Mouse (Mus musculus) liver, embryonic 11.5 days (tissue): Measurements from ENCODE around the gene Ralgapa1. TPM values are rescaled to one million over a fixed set of nuclear protein-coding genes. Genes with fewer than 3 reads are reported as not detected.
"Not testable (repeated sequence)": the region's sequence is repeated elsewhere in the genome, so short reads cannot be mapped to it uniquely, and the experiment has no call there.

Source experiments
- ATAC-seq: fragments of 200-750 bp; cut with Nextera tagmentation; replicated peaks from 2 replicates; pipeline ENCODE4 v1.8.0; 2017; ENCODE audit warnings: moderate number of reproducible peaks, mild to moderate bottlenecking, moderate TSS enrichment, moderate library complexity; ENCODE audit not compliant: low FRiP score
- DNase-seq: peaks from one replicate; pipeline ENCODE4 v3.0.0-alpha.2; 2017; ENCODE audit warnings: low spot score
- H3K27ac ChIP-seq: fragments of 300-500 bp; sonication (generic); 2 replicates; pipeline ENCODE4 v1.5.1; 2014; ENCODE audit warnings: mild to moderate bottlenecking, low read depth, low read length, control low read depth
- H3K27me3 ChIP-seq: fragments of 300-500 bp; sonication (generic); replicated peaks from 2 replicates; pipeline ENCODE4 v1.6.1; 2014; ENCODE audit warnings: low read length, mixed read lengths; ENCODE audit not compliant: control insufficient read depth, insufficient read depth
- H3K36me3 ChIP-seq: fragments of 300-500 bp; sonication (generic); 2 replicates; pipeline ENCODE4 v1.6.1; 2014; ENCODE audit warnings: mild to moderate bottlenecking, low read length, moderate library complexity, mixed read lengths; ENCODE audit not compliant: control insufficient read depth, insufficient read depth
- H3K4me1 ChIP-seq: fragments of 300-500 bp; sonication (generic); replicated peaks from 2 replicates; pipeline ENCODE4 v1.6.1; 2014; ENCODE audit warnings: low read length, mixed read lengths; ENCODE audit not compliant: control insufficient read depth, insufficient read depth
- H3K4me2 ChIP-seq: fragments of 300-500 bp; sonication (generic); 2 replicates; pipeline ENCODE4 v1.6.1; 2014; ENCODE audit warnings: mild to moderate bottlenecking, control low read depth, moderate library complexity
- H3K4me3 ChIP-seq: fragments of 300-500 bp; sonication (generic); 2 replicates; pipeline ENCODE4 v1.5.1; 2014; ENCODE audit warnings: low read depth, low read length, control low read depth
- H3K9ac ChIP-seq: fragments of 300-500 bp; sonication (generic); 2 replicates; pipeline ENCODE4 v1.6.1; 2014; ENCODE audit warnings: low read depth, low read length, control low read depth
- H3K9me3 ChIP-seq: fragments of 300-500 bp; sonication (generic); 2 replicates; pipeline ENCODE4 v1.6.1; 2016; ENCODE audit warnings: low read length, inconsistent platforms, mixed read lengths; ENCODE audit not compliant: control insufficient read depth
- WGBS: fragments of 180-500 bp; shearing (Covaris S2); extraction: QIAGEN DNeasy Blood & Tissue Kit; methylation state at CpG from one replicate; pipeline ENCODE4 v1.1.7; 2014; 5-methylcytosine and 5-hydroxymethylcytosine counted together
- polyA plus RNA-seq: library from polyadenylated mRNA; unstranded; fragments of >200 nt; fragmentation: Nextera tagmentation; extraction: Ambion mirVana; gene quantifications from 2 replicates; pipeline ENCODE4 v1.2.1, GENCODE M21; 2014

Gene Ralgapa1
- polyA plus RNA-seq, 1 experiment from 2014 or later, result 12.3 TPM

DNA sequence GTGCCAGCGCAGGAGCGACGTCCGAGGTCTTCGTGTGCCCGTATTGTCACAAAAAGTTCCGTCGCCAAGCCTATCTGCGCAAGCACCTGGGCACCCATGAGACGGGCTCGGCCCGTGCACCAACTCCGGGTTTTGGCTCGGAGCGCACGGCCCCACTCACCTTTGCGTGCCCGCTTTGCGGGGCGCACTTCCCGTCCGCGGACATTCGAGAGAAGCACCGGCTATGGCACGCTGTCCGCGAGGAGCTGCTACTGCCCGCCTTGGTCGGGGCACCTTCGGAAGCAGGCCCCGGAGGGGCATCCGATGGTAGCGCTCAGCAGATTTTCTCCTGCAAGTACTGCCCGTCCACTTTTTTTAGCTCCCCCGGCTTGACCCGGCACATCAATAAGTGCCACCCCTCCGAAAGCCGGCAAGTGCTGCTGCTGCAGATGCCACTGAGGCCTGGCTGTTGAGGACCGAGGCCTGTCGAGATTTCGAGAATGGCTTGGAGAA, 220.4 kb downstream of the Ralgapa1 start:
- H3K9ac ChIP-seq, result no peak overlapping the region
- DNase-seq, result no peak
- no peak overlapping the region for H3K27ac ChIP-seq
- no peaks in the 10 kb centered on the region for H3K9me3 ChIP-seq
- H3K4me3 ChIP-seq, result peak overlapping the region; percentile 52; the same call in 1 of the 2 replicates
- peak; percentile 37; the same call in 1 of the 2 replicates for ATAC-seq
- peaks cover 12% of the 10 kb centered on the region for H3K4me1 ChIP-seq
- peaks cover 47% of the 10 kb centered on the region for H3K27me3 ChIP-seq
- H3K4me2 ChIP-seq, result peak overlapping the region; percentile 89
- H3K36me3 ChIP-seq, result no peaks in the 10 kb centered on the region
- 7% methylated on average over 42 of the region's 42 CpGs for WGBS

- Histone ChIP-seq H3K4me2 (peak overlapping the region; percentile 89), H3K27me3 (peaks cover 47% of the 10 kb centered on the region), H3K27ac (no peak overlapping the region), H3K9ac (no peak overlapping the region), H3K4me3 (peak overlapping the region; percentile 52), H3K9me3 (no peaks in the 10 kb centered on the region), H3K4me1 (peaks cover 12% of the 10 kb centered on the region), H3K36me3 (no peaks in the 10 kb centered on the region)
- whole genome bisulfite sequencing, result 2% methylated on average over 102 of the region's 109 CpGs
- peak; percentile 78 for ATAC-seq
- DNase-seq, result peak; percentile 85
These were observed 221.1 kb downstream of the Ralgapa1 start for GRCm38 (mm10) chr12:55599639-55600502.

DNA sequence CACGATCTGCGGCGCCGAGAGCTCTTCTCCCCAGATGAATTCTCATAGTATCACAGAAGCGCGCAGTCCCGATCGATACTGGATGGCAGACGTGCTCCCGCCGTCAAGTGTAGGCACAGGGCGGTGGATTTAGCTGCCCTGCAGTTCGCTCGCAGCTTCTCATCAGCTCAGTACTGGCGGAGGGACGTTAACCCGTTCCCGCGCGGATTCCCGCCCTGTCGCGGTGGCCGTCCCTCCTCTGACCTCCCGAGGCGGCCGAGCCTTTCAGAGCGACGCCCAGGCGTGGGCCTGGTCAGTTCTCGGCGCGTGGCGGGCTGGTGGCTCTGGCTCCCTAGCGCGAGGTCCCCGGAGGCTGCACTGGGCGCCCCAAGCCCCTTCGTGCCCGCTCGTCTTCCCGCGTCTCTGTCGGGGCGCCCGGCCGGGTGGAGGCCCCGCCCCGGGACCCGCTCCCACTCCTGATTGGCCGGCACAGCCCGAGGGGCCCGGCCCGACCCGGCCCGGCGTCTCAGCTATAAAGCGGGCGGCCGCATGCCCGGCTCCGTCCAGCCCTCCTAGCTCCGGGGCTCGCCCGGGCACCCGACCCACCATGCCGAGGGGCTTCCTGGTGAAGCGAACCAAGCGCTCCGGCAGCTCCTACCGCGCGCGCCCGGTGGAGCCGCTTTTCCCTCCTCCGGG, 221.9 kb downstream of the Ralgapa1 start, which contains the start of gene Insm2:
Insm2 (plus strand) TSS at position 541 of the 675 bp plus-strand sequence.
- no peak for DNase-seq
- WGBS, result 1% methylated on average over 75 of the region's 77 CpGs
- peak; percentile 67 for ATAC-seq
- Histone ChIP-seq H3K27ac (no peak within 1 kb of the TSS), H3K36me3 (no peaks in the 10 kb centered on the region), H3K9me3 (no peaks in the 10 kb centered on the region), H3K4me3 (peak within 1 kb of the TSS; percentile 52), H3K27me3 (peaks cover 47% of the 10 kb centered on the region), H3K4me1 (peaks cover 12% of the 10 kb centered on the region), H3K4me2 (peak within 1 kb of the TSS; percentile 89), H3K9ac (no peak within 1 kb of the TSS)

DNA sequence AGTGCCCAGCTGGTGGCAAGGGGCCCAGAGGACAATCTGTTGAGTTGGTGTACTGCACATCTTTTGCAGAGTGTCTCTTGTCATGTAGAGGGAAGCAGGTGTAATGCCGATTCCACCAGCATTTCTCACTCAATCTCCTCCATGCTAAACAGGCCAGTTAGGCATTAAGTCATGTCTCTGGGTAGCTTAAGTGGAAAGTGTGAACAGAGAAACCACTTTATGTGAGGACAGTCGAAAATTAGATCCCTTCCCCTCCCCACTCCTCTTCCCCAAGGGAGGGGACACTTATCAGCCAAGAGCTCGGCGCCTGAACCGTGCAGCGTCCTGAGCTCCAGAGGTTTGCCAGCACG, 222.5 kb downstream of the Ralgapa1 start:
- no peak overlapping the region for H3K9ac ChIP-seq
- H3K4me1 ChIP-seq, result peaks cover 12% of the 10 kb centered on the region
- DNase-seq (no peak), ATAC-seq (no peak)
- H3K36me3 ChIP-seq, result no peaks in the 10 kb centered on the region
- 8% methylated on average over 7 of the region's 7 CpGs for WGBS
- H3K4me3 ChIP-seq, result peak overlapping the region; percentile 52
- peaks cover 47% of the 10 kb centered on the region for H3K27me3 ChIP-seq
- H3K9me3 ChIP-seq, result no peaks in the 10 kb centered on the region
- H3K4me2 ChIP-seq, result peak overlapping the region; percentile 89
- no peak overlapping the region for H3K27ac ChIP-seq

DNA sequence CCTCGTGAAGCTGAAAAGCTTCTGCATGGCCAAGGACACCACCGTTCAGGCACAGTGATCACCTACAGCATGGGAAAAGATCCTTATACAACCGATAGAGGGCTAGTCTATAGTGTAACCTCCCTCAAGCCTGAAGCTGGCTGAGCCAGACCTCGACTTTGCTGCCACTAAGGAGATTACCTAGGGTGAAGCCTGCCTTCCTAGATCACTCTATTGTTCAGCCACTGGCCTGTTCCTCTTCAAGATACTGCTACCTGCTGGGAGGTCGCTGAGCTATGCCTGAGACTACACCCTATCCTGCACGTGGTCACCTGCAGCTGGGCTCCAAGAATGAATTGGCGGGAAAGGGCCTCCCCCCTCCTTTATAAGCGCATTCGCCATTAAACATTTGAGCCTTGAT, 234.0 kb downstream of the Ralgapa1 start:
- 55% methylated on average over 9 of the region's 9 CpGs for WGBS
- H3K36me3 ChIP-seq, H3K27ac ChIP-seq, H3K9ac ChIP-seq, H3K4me1 ChIP-seq, H3K9me3 ChIP-seq, H3K4me2 ChIP-seq, DNase-seq, H3K4me3 ChIP-seq, H3K27me3 ChIP-seq, ATAC-seq: not testable (repeated sequence)

DNA sequence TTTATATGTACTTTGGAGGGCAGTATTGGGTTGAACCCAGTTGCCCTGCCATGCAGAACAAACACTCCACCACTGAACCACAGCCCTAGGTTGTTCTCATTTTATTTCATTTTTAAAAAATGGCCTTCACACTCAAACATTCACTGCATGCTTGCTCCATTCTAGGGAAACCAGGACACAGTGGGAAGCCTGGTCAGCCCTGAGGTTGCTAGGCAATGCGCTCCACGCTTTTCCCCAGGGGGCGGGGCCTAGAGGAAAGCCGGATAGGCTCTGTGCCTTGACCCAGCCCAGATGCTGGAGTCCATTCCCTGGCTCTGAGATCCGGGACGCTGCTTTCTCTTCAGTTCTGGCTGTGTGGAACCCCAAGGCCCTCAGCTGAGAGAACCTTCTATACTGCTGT, 247.2 kb downstream of the Ralgapa1 start:
- Histone ChIP-seq H3K4me3 (no peak overlapping the region), H3K27ac (no peak overlapping the region), H3K4me2 (no peak overlapping the region), H3K4me1 (no peaks in the 10 kb centered on the region), H3K36me3 (no peaks in the 10 kb centered on the region), H3K9me3 (no peaks in the 10 kb centered on the region), H3K9ac (no peak overlapping the region), H3K27me3 (no peaks in the 10 kb centered on the region)
- ATAC-seq (0 out of 2 replicates have a peak, but pooled peaks have one; percentile 23), DNase-seq (no peak)
- 18% methylated on average over 6 of the region's 6 CpGs for WGBS

GRCm38 (mm10) chr12:55573089-55573488, 247.9 kb downstream of the Ralgapa1 start:
- Histone ChIP-seq H3K27me3 (no peaks in the 10 kb centered on the region), H3K27ac (no peak overlapping the region), H3K36me3 (no peaks in the 10 kb centered on the region), H3K4me3 (no peak overlapping the region), H3K4me2 (no peak overlapping the region), H3K4me1 (no peaks in the 10 kb centered on the region), H3K9ac (no peak overlapping the region), H3K9me3 (no peaks in the 10 kb centered on the region)
- ATAC-seq (no peak), DNase-seq (no peak)

GRCm38 (mm10) chr12:55571661-55572060, 249.3 kb downstream of the Ralgapa1 start:
- Histone ChIP-seq H3K36me3 (no peaks in the 10 kb centered on the region), H3K9ac (no peak overlapping the region), H3K4me2 (no peak overlapping the region), H3K9me3 (no peaks in the 10 kb centered on the region), H3K27me3 (no peaks in the 10 kb centered on the region), H3K27ac (no peak overlapping the region), H3K4me3 (no peak overlapping the region), H3K4me1 (no peaks in the 10 kb centered on the region)
- ATAC-seq (no peak), DNase-seq (no peak)
- WGBS, result 83% methylated on average over 10 of the region's 10 CpGs
